Mouse (Mus musculus) neural tube, embryonic 11.5 days (tissue): ENCODE measurements at regions not wholly inside any gene's neighbourhood (a gene's known extent, or its start where the extent isn't known, plus 50 kb on each side); places are given as distances from the start of the nearest gene placed in this dataset.
"Not testable (repeated sequence)": the region's sequence is repeated elsewhere in the genome, so short reads cannot be mapped to it uniquely, and the experiment has no call there.

ENCODE experiments used
- ATAC-seq: fragments of 200-750 bp; cut with Nextera tagmentation; 2 replicates; pipeline ENCODE4 v1.8.0; 2017; ENCODE audit warnings: moderate number of reproducible peaks, mild to moderate bottlenecking, moderate TSS enrichment, moderate library complexity; ENCODE audit not compliant: insufficient read depth, low FRiP score, low TSS enrichment
- DNase-seq: peaks from one replicate; pipeline ENCODE4 v3.0.0-alpha.2; 2015; ENCODE audit warnings: low spot score
- H3K27ac ChIP-seq: fragments of 300-500 bp; sonication (generic); 2 replicates; pipeline ENCODE4 v1.5.1; 2014; ENCODE audit warnings: low read depth, mild to moderate bottlenecking, low read length
- H3K27me3 ChIP-seq: fragments of 300-500 bp; sonication (generic); 2 replicates; pipeline ENCODE4 v1.6.1; 2014; ENCODE audit warnings: mild to moderate bottlenecking, low read length, mixed read lengths; ENCODE audit not compliant: control insufficient read depth, insufficient read depth
- H3K36me3 ChIP-seq: fragments of 300-500 bp; sonication (generic); 2 replicates; pipeline ENCODE4 v1.6.1; 2014; ENCODE audit warnings: mild to moderate bottlenecking, low read length, moderate library complexity, mixed read lengths; ENCODE audit not compliant: control insufficient read depth, insufficient read depth
- H3K4me1 ChIP-seq: fragments of 300-500 bp; sonication (generic); 2 replicates; pipeline ENCODE4 v1.6.1; 2014; ENCODE audit warnings: low read length, mixed read lengths; ENCODE audit not compliant: control insufficient read depth, insufficient read depth
- H3K4me2 ChIP-seq: fragments of 300-500 bp; sonication (generic); 2 replicates; pipeline ENCODE4 v1.6.1; 2014; ENCODE audit warnings: low read depth, mild to moderate bottlenecking, moderate library complexity
- H3K4me3 ChIP-seq: fragments of 300-500 bp; sonication (generic); 2 replicates; pipeline ENCODE4 v1.5.1; 2014; ENCODE audit warnings: low read depth, low read length
- H3K9ac ChIP-seq: fragments of 300-500 bp; sonication (generic); 2 replicates; pipeline ENCODE4 v1.6.1; 2014; ENCODE audit warnings: mild to moderate bottlenecking, low read length
- H3K9me3 ChIP-seq: fragments of 300-500 bp; sonication (generic); 2 replicates; pipeline ENCODE4 v1.6.1; 2016; ENCODE audit warnings: low read length; ENCODE audit not compliant: control insufficient read depth
- WGBS: fragments of 180-500 bp; shearing (Covaris S2); extraction: QIAGEN DNeasy Blood & Tissue Kit; methylation state at CpG from one replicate; pipeline ENCODE4 v1.1.7; 2014; 5-methylcytosine and 5-hydroxymethylcytosine counted together

DNA sequence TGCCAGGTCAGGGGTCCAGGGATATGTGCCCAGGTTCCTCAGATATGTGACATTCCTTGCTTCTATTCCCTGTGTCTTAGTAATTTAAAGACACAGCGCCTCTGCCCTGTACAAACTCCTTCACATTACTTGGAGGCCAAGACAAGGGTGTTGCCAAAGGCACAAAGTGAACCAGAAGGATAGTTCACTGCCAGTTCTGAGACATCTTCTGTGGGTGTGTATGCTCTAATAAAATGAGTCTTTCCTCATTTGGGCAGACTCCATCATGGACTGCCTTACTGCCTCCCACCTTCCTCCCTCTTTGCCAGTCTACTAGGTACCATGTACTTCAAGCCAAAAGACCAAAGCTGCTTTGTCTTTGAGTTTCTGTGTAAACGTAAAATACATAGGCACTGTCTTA, 65.8 kb upstream of the Rmdn2 start:
- H3K4me3 ChIP-seq = no peak overlapping the region
- H3K9ac ChIP-seq = no peak overlapping the region
- no peaks in the 10 kb centered on the region for H3K36me3 ChIP-seq
- 94% methylated on average over 2 of the region's 2 CpGs for WGBS
- DNase-seq (no peak), ATAC-seq (no peak)
- no peak overlapping the region for H3K4me2 ChIP-seq
- H3K27ac ChIP-seq = no peak overlapping the region
- no peaks in the 10 kb centered on the region for H3K9me3 ChIP-seq
- H3K27me3 ChIP-seq = no peaks in the 10 kb centered on the region
- no peaks in the 10 kb centered on the region for H3K4me1 ChIP-seq

DNA sequence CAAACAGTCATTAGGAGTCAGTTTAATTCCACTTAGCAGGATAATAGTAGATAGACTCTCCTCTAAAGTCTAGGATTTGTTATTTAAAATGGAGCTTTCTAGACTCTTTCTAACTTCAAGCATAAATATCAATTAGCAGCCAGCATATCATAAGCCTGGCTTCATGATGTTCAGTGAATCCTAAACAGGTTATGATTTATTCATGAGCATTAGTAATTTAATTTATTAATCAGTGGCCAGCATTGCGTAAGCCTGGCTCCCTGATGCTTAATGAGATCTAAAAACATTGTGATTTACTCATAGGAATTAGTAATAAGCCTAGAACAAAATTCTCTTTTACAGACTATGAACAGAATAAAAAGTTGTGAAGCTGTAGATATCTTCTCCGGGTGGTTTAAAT, 64.6 kb upstream of the Rmdn2 start:
- DNase-seq (no peak), ATAC-seq (no peak)
- H3K27me3 ChIP-seq = no peaks in the 10 kb centered on the region
- 91% methylated on average over 2 of the region's 2 CpGs for WGBS
- H3K4me3 ChIP-seq = no peak overlapping the region
- no peak overlapping the region for H3K4me2 ChIP-seq
- no peak overlapping the region for H3K27ac ChIP-seq
- no peaks in the 10 kb centered on the region for H3K4me1 ChIP-seq
- H3K9ac ChIP-seq = no peak overlapping the region
- no peaks in the 10 kb centered on the region for H3K9me3 ChIP-seq
- no peaks in the 10 kb centered on the region for H3K36me3 ChIP-seq

GRCm38 (mm10) chr17:79547524-79547923, 64.1 kb upstream of the Rmdn2 start:
- no peaks in the 10 kb centered on the region for H3K9me3 ChIP-seq
- H3K4me1 ChIP-seq = no peaks in the 10 kb centered on the region
- no peak overlapping the region for H3K9ac ChIP-seq
- H3K4me3 ChIP-seq = no peak overlapping the region
- DNase-seq (no peak), ATAC-seq (no peak)
- 87% methylated on average over 3 of the region's 3 CpGs for WGBS
- H3K27me3 ChIP-seq = no peaks in the 10 kb centered on the region
- no peaks in the 10 kb centered on the region for H3K36me3 ChIP-seq
- H3K4me2 ChIP-seq = no peak overlapping the region
- no peak overlapping the region for H3K27ac ChIP-seq

- not testable (repeated sequence) for H3K27me3 ChIP-seq, H3K4me1 ChIP-seq, H3K36me3 ChIP-seq, H3K27ac ChIP-seq, DNase-seq, H3K4me2 ChIP-seq, ATAC-seq, H3K9me3 ChIP-seq, H3K9ac ChIP-seq, H3K4me3 ChIP-seq
- WGBS = 80% methylated on average over 1 of the region's 1 CpGs
Observed at GRCm38 (mm10) chr17:79550409-79550808, 61.3 kb upstream of the Rmdn2 start.

- no peak overlapping the region for H3K4me3 ChIP-seq
- H3K27ac ChIP-seq = no peak overlapping the region
- ATAC-seq (no peak), DNase-seq (no peak)
- WGBS = 80% methylated on average over 2 of the region's 2 CpGs
- H3K36me3 ChIP-seq = no peaks in the 10 kb centered on the region
- no peaks in the 10 kb centered on the region for H3K4me1 ChIP-seq
- H3K4me2 ChIP-seq = no peak overlapping the region
- H3K27me3 ChIP-seq = no peaks in the 10 kb centered on the region
- H3K9me3 ChIP-seq = no peaks in the 10 kb centered on the region
- H3K9ac ChIP-seq = no peak overlapping the region
Observed at GRCm38 (mm10) chr17:79553850-79554249, 57.8 kb upstream of the Rmdn2 start.

DNA sequence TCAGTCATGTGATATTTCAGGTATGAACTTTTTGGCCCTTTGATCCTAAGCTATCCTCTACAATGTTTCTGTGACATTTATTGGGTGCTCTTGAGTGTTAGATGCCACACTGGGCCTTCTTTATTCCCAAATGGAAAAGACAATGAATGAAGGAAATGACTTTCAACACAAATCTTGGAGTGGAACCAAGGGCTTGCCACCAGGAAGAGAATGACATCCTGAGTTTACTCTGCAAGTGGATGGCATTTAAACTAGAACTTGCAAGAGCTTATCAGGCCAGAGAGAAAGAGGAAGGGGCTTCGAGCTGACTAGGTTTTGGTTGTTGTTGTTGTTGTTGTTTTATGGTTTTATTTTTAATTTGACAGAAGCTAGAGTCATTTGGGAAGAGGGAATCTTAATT, 56.1 kb upstream of the Rmdn2 start:
- no peak overlapping the region for H3K4me3 ChIP-seq
- no peaks in the 10 kb centered on the region for H3K36me3 ChIP-seq
- DNase-seq = no peak
- no peaks in the 10 kb centered on the region for H3K9me3 ChIP-seq
- H3K27ac ChIP-seq = no peak overlapping the region
- ATAC-seq = no peak
- no peaks in the 10 kb centered on the region for H3K27me3 ChIP-seq
- no peaks in the 10 kb centered on the region for H3K4me1 ChIP-seq
- H3K9ac ChIP-seq = no peak overlapping the region
- WGBS = 79% methylated on average over 1 of the region's 1 CpGs
- no peak overlapping the region for H3K4me2 ChIP-seq
